Mouse (Mus musculus): Measurements from ENCODE around the gene Wfdc16.

DNA sequence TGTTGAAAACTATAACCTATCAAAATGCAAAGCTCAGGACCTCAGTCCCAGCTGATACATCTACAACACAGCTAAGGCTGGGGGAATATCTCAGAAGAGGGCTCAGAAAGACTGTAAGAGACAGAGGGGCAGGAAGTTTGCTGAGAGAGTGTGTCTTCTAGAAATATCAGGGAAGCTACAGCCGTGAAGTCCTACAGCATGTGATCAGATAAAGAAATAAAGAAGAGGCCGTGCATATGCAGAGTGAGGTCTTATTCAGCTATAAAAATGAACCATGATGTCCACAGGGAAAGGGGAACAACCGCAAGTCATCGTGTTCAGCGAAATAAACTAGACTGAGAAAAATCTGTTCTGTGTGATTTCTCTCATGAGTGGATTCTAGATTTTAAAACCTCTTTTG, 31.7 kb upstream of the Wfdc16 start:
- no peak for TF ChIP-seq CTCF (IDR thresholded peaks at IDR 0.05; ENCODE audit: extremely low read depth, insufficient read depth, insufficient read length, insufficient replicate concordance)
- no peak for TF ChIP-seq POLR2A (IDR thresholded peaks at IDR 0.05; ENCODE audit: low read depth, low read length)
